Mouse (Mus musculus): ENCODE results near the gene Cd2bp2. TPM values are rescaled to one million over a fixed set of nuclear protein-coding genes. Genes with fewer than 3 reads are reported as not detected.

Gene Cd2bp2
- polyA plus RNA-seq, 1 experiment from 2014 or later, result 89.9 TPM

DNA sequence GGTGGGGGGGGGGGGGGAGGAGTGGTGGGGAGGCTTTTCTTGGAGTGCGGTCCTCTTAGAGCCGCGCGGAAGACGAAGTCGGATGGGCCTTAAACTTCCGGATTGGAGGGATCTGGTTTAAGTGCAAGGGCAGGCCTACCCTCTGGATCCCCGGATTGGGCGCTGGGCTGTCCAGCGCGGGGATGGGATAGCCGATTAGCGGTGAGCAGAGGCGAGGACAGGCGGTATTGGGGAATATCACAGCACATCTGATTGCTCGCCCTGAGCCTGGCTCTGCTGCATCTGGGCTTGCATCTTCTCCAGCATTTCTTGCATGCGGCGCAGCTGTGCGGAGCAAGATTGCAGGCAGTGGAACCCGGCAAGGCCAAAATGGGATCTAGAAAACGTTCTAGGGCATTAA is 18.7 kb upstream of the Cd2bp2 start:
- peaks cover 28% of the 10 kb centered on the region for H3K27me3 ChIP-seq (replicated peaks; ENCODE audit: low read depth, poor library complexity, severe bottlenecking)
- no peaks in the 10 kb centered on the region for H3K36me3 ChIP-seq (replicated peaks)
- H3K4me1 ChIP-seq, result peaks cover 29% of the 10 kb centered on the region
- WGBS, result 27% methylated on average over 21 of the region's 21 CpGs
- H3K4me3 ChIP-seq, result peak overlapping the region; percentile 51
- DNase-seq (ENCODE audit: low spot score), result peak; percentile 46
- peak overlapping the region; percentile 51; the same call in 1 of the 2 replicates for H3K27ac ChIP-seq (replicated peaks)
- no peaks in the 10 kb centered on the region for H3K9me3 ChIP-seq

DNA sequence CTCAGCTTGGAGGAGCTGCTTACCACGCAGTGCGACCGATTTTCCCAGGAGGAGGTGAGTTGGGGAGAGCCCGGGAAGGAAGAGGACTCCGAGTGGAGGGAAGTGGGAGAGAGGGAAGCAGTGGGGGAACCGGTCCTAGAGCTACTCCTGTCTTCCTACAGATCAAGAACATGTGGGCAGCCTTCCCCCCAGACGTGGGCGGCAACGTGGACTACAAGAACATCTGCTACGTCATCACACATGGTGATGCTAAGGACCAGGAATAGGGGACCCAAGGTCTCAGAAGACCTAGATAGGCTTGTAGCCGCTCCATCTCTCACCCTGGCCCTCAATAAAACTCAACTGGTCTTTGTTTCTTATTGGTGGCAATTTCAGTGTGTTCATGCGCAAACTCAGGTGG is 18.1 kb upstream of the Cd2bp2 start:
- H3K27ac ChIP-seq (replicated peaks), result no peak overlapping the region
- no peak for DNase-seq (ENCODE audit: low spot score)

DNA sequence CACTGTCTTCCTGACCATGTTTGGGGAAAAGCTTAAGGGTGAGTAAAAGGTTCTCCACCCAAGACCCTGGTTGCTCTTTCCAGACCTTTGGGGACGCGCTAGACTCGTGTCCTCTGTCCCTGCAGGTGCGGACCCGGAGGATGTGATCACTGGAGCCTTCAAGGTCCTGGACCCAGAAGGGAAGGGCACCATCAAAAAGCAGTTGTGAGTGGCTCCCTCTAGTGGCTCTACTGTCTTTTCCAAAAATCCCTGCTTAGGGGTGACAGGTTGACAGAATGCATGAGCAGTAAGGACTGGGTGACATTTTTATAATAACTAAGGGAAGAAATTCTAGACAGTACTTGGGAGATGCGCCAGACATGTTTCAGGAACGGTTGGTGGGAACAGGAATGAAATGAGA is 17.6 kb upstream of the Cd2bp2 start:
- Histone ChIP-seq H3K9me3 (no peaks in the 10 kb centered on the region), H3K4me3 (no peak overlapping the region), H3K27me3 (replicated peaks; ENCODE audit: low read depth, poor library complexity, severe bottlenecking) (peaks cover 28% of the 10 kb centered on the region), H3K27ac (replicated peaks) (no peak overlapping the region), H3K4me1 (peaks cover 34% of the 10 kb centered on the region), H3K36me3 (replicated peaks) (no peaks in the 10 kb centered on the region)
- DNase-seq (ENCODE audit: low spot score), result peak; percentile 30
- WGBS, result 35% methylated on average over 7 of the region's 7 CpGs

More for the DNA sequence above, 18.1 kb upstream of the Cd2bp2 start:
- H3K4me3 ChIP-seq, result 0 out of 2 replicates have a peak overlapping the region, but pooled peaks have one; percentile 51
- peaks cover 28% of the 10 kb centered on the region for H3K27me3 ChIP-seq (replicated peaks; ENCODE audit: low read depth, poor library complexity, severe bottlenecking)
- H3K36me3 ChIP-seq (replicated peaks), result no peaks in the 10 kb centered on the region
- peaks cover 34% of the 10 kb centered on the region for H3K4me1 ChIP-seq
- WGBS, result 52% methylated on average over 12 of the region's 12 CpGs
- no peaks in the 10 kb centered on the region for H3K9me3 ChIP-seq

DNA sequence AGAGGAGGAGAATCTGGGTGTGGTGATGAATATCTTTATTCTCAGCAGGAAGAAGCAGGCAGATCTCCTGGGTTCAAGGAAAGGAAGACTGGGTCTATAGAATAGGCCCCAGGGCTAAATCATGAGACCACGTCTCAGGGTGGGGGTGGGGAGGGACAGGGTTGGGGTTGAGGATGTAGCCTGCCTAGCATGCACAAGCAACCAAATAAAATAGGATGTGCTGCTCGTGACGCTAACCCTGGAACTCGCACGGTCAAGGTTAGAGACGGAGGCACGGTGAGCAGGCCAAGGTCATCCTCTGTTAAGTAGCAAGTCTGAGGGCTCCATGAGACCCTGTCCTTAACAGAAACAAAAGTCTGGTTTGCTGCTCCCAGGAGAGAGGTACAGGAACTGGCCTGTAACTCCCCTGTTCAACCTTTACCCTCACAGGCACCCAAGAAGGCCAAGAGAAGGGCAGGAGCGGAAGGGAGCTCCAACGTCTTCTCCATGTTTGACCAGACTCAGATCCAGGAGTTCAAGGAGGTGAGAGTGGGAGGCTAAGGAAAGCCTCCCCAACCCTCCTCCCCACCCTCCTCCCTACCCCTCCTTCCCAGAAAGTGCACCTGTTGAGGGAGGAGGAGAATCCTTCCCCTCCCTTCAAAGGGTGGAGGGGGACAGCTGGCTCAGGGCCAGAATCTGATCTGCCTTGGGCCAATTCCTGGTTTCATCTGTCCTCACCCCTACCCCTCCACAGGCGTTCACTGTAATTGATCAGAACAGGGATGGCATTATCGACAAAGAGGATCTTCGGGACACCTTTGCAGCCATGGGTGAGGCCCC is 16.8 kb upstream of the Cd2bp2 start:
- Histone ChIP-seq H3K4me1 (peaks cover 34% of the 10 kb centered on the region), H3K27me3 (replicated peaks; ENCODE audit: low read depth, poor library complexity, severe bottlenecking) (peaks cover 28% of the 10 kb centered on the region), H3K4me3 (no peak overlapping the region), H3K9me3 (no peaks in the 10 kb centered on the region), H3K27ac (replicated peaks) (no peak overlapping the region), H3K36me3 (replicated peaks) (no peaks in the 10 kb centered on the region)
- WGBS, result 91% methylated on average over 12 of the region's 12 CpGs
- DNase-seq (ENCODE audit: low spot score), result no peak

DNA sequence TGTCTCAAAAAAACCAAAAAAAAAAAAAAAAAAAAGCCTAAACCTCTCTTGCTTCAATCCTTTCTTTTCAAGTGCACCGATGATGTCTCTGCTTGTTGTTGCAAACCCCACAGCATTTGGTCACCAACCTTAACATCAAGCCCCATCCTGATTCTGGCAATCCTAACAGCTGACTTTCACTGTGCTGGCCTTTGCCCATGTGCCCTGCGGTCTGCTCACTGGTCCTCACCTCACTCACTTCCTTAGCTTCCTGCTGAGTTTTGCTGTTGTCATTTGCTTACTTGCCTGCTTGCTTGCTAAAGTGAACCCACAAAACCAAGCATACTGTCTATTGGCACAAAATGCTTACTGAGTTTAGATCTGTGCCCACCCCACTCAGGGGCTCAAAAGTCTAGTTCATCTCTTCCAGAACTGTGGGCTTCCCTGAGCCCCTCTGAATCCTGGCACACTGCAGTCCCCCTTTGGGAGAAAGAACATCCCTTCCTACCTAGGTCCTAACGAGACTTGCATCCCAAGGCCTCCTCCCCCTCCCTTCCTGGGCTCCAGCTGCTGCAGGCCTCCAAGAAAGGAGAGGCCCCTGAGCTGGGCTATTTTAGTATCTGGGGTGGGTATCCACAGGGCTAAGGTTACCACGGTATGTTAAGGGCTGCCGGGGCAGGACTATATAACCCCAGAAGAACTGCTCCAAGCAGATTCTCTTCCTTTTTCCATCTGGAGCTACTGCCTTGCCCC is 15.3 kb upstream of the Cd2bp2 start:
- Histone ChIP-seq H3K4me1 (peaks cover 49% of the 10 kb centered on the region), H3K4me3 (no peak overlapping the region), H3K36me3 (replicated peaks) (0 out of 2 replicates have a peak, but pooled peaks cover 4% of the 10 kb centered on the region), H3K27me3 (replicated peaks; ENCODE audit: low read depth, poor library complexity, severe bottlenecking) (peaks cover 28% of the 10 kb centered on the region), H3K9me3 (no peaks in the 10 kb centered on the region), H3K27ac (replicated peaks) (no peak overlapping the region)
- 74% methylated on average over 5 of the region's 5 CpGs for WGBS
- DNase-seq (ENCODE audit: low spot score), result no peak

DNA sequence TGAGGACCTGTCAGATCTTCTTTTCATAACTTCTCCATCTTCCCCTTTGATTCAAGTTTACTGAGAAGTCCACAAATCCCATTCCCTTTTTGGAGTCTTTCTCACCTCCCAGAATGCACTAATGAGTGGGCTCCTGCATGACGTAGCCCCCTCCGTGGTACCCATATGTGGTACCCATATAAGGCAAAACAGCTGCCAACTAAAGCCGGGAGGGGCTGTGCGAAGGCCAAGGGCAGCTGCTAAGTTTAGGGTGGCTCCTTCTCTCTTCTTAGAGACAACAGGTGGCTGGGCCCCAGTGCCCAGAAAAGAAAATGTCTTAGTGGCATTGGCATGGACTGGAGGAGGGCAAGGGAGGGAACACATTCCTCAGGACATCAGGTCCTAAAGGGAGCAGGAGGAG is 14.4 kb upstream of the Cd2bp2 start:
- Histone ChIP-seq H3K27ac (replicated peaks) (no peak overlapping the region), H3K36me3 (replicated peaks) (peaks cover 6% of the 10 kb centered on the region), H3K9me3 (no peaks in the 10 kb centered on the region), H3K27me3 (replicated peaks; ENCODE audit: low read depth, poor library complexity, severe bottlenecking) (peaks cover 26% of the 10 kb centered on the region), H3K4me3 (no peak overlapping the region), H3K4me1 (peaks cover 52% of the 10 kb centered on the region)
- WGBS, result 93% methylated on average over 4 of the region's 4 CpGs
- DNase-seq (ENCODE audit: low spot score), result no peak

DNA sequence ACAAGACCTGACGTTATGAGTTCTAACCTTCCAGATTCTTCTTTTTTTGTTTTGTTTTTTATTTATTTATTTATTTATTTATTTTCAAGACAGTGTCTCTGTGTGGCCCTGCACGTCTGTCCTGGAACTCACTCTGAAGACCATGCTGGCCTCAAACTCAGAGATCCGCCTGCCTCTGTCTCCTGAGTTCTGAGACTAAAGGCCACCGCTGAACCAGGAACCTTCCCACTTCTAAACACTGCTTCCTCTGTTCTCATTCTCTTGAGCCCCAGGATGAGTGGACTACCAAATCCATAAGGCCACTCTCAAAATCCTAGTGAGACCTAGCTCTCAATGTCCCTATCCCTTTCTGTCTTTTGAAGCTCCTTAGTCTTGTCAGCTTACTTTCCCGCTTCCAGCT is 14.0 kb upstream of the Cd2bp2 start:
- Histone ChIP-seq H3K4me3 (peak overlapping the region; percentile 74), H3K9me3 (no peaks in the 10 kb centered on the region), H3K27me3 (replicated peaks; ENCODE audit: low read depth, poor library complexity, severe bottlenecking) (peaks cover 22% of the 10 kb centered on the region), H3K4me1 (peaks cover 51% of the 10 kb centered on the region), H3K36me3 (replicated peaks) (peaks cover 11% of the 10 kb centered on the region), H3K27ac (replicated peaks) (peak overlapping the region; percentile 48; the same call in 1 of the 2 replicates)
- DNase-seq (ENCODE audit: low spot score), result no peak
- 79% methylated on average over 5 of the region's 5 CpGs for WGBS

DNA sequence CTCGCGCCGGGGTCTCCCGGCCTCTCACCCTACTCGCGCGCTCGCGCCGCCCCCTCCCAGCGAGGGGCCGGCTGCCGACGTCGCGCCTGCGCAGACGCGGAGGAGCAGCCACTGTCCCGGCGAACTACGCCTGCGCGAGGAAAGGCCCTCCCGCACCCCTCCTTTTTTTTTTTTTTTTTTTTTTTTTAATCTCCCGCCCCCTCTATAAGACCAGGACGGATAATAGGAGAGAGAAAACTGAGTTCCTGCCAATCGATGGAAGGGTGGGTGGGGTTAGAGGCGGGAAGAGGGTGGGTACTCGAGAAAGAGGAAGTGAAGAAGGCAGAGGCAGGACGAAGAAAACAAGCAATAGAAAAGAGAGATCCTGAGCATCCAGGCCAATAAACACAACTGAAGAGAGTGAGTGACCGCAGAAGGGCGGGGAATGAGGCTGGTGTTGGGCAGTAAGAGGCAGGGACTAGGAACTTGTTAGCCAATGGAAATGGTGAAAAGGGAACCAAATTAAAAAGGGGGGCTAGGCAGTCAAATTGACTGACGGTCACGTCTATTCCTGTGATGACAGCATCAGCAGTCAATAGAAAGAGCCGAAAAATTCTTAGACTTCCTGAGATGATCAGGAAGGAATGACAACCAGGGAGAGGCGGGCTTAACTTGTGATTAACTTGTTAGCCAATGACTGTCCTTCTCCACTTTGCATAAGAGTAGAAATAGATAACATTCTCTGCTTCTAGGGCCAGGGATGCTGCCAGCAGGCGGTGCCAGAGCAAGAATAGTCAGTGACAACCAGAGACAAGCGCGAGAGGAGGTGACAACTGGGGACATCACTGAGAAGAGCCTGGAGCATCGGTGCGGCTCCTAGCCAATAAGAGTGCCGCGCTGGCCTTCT is 12.9 kb upstream of the Cd2bp2 start, which contains the start of gene Mylpf:
Gene Mylpf, plus strand, starts transcription at position 338 of the 886 bp plus-strand sequence.
- peaks cover 18% of the 10 kb centered on the region for H3K36me3 ChIP-seq (replicated peaks)
- peak within 1 kb of the TSS; percentile 74 for H3K4me3 ChIP-seq
- peak; percentile 97 for DNase-seq (ENCODE audit: low spot score)
- peaks cover 41% of the 10 kb centered on the region for H3K4me1 ChIP-seq
- under 1% methylated on average over 44 of the region's 44 CpGs for WGBS
- peaks cover 11% of the 10 kb centered on the region for H3K27me3 ChIP-seq (replicated peaks; ENCODE audit: low read depth, poor library complexity, severe bottlenecking)
- no peaks in the 10 kb centered on the region for H3K9me3 ChIP-seq
- peak within 1 kb of the TSS; percentile 94 for H3K27ac ChIP-seq (replicated peaks)

DNA sequence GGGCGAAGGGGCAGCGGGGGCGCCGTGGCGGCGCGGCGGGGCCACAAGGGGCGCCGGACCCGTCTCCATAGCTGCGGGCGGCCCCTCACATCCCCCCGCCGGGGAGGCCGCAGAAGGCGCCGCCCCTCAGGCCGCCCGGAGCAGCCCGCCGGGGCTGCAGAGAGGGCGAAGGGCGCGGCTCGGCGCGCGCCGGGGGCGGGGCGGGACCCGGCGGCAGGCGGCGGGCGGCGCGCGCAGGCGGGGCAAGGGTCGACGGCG is 12.4 kb upstream of the Cd2bp2 start, which contains the start of gene Tbc1d10b:
Gene Tbc1d10b, minus strand, starts transcription at position 174 of the 258 bp plus-strand sequence.
- WGBS, result under 1% methylated on average over 44 of the region's 44 CpGs
- Histone ChIP-seq H3K9me3 (no peaks in the 10 kb centered on the region), H3K27ac (replicated peaks) (peak within 1 kb of the TSS; percentile 94), H3K36me3 (replicated peaks) (peaks cover 24% of the 10 kb centered on the region), H3K27me3 (replicated peaks; ENCODE audit: low read depth, poor library complexity, severe bottlenecking) (peaks cover 6% of the 10 kb centered on the region), H3K4me1 (peaks cover 40% of the 10 kb centered on the region), H3K4me3 (peak within 1 kb of the TSS; percentile 74)
- DNase-seq (ENCODE audit: low spot score), result no peak

DNA sequence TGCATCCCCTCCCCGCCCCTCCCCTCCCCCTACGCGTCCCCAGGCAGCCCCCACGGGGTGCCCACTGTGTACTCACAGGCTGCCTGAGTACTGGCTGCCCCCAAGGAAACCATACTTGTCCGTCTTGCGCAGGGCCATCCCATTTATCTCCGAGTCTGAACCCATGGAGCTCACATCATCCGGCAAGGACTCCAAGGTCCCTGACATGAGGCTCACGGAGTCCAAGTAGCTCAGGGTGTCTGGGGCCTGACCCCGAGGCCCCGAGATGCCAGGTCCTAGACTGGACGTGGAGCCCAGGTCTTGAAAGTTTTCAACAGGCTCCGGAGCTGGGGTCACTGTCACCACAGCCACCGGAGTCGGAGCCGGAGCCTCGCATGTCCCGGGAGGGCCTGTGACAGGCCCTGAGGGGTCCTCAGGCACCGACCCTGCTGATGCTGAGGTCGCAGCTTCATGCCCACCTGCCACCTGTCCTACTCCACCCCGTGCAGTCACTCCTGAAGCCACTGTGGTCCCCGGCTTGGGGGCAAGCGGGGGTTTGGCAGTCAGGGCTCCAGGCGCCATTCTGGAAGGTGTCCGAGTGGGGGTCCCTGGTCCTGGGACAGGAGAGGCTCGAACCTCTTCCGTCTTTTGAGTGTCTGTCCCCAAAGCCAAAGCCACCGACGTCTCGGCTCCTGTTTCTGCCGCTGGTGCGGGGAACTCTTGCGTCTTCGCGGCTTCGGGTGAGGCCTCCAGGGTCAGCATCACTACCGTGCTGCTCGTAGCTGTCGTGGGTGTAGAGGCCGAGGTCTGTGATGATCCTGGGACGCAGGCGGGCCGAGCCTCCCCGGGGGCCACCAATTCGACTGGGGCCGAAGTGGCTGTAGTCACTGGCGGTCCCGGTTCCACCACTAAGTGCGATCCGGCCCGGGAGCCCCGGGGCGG is 11.8 kb upstream of the Cd2bp2 start:
- Histone ChIP-seq H3K27ac (replicated peaks) (peak overlapping the region; percentile 94), H3K4me3 (peak overlapping the region; percentile 74), H3K4me1 (peaks cover 40% of the 10 kb centered on the region), H3K27me3 (replicated peaks; ENCODE audit: low read depth, poor library complexity, severe bottlenecking) (no peaks in the 10 kb centered on the region; the same call in 1 of the 2 replicates), H3K9me3 (no peaks in the 10 kb centered on the region), H3K36me3 (replicated peaks) (peaks cover 30% of the 10 kb centered on the region)
- DNase-seq (ENCODE audit: low spot score), result peak; percentile 39
- WGBS, result under 1% methylated on average over 53 of the region's 53 CpGs

DNA sequence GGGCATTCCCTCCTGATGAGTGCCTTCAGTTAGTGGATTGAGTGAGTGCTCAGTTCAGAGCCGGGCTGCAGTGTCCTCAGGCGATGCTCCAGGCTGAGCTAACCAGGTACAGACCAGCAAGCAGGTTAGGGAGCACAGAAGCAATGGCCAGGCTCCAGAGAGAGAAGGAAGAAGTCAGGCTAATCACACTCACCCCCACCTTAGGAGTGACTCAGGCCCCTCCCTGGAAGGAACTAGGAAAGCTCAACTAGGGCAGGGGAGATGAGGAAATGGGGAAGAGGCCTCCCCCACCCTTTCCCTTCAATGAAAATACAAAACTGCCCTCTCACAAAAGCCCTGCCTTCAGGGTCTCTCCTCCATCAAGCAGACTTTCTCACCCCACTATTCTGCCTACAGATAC is 10.8 kb upstream of the Cd2bp2 start:
- H3K27ac ChIP-seq (replicated peaks), result 0 out of 2 replicates have a peak overlapping the region, but pooled peaks have one; percentile 16
- H3K27me3 ChIP-seq (replicated peaks; ENCODE audit: low read depth, poor library complexity, severe bottlenecking), result no peaks in the 10 kb centered on the region; the same call in 1 of the 2 replicates
- no peaks in the 10 kb centered on the region for H3K9me3 ChIP-seq
- WGBS, result 63% methylated on average over 2 of the region's 2 CpGs
- peak overlapping the region; percentile 74 for H3K4me3 ChIP-seq
- peaks cover 40% of the 10 kb centered on the region for H3K4me1 ChIP-seq
- peaks cover 40% of the 10 kb centered on the region for H3K36me3 ChIP-seq (replicated peaks)
- no peak for DNase-seq (ENCODE audit: low spot score)
